In genomic region chr8:8820614-8821013, GRCm38 (mm10) we compare ENCODE assay signal across 28 mouse cellular contexts.
DNase-seq lines count a peak whose midpoint lies in the region; ATAC-seq and TF ChIP-seq lines count a peak whose summit lies in the region.
"Had no signal": no experiment of that assay in that cellular context is flagged by ENCODE, and none has a peak within 500 bp of the region (broad histone marks: within the 10 kb centered on the region; RNA-seq: fewer than 3 reads in every experiment).

No protein-coding gene starts in this region.

- no peak for TF ChIP-seq POLR2A in lung, adult 2 months (IDR thresholded peaks at IDR 0.05; ENCODE audit: borderline replicate concordance, extremely low read depth, low read depth, low read length)

- H3K4me3 ChIP-seq in heart, embryonic 13.5 days, result no peak overlapping the region
- H3K4me3 ChIP-seq in lung, embryonic 15.5 days, result no peak overlapping the region
- no peak overlapping the region for H3K4me3 ChIP-seq in lung, adult 2 months (replicated peaks; ENCODE audit: extremely low read depth, low read depth, low read length)
- H3K4me3 ChIP-seq in midbrain, embryonic 15.5 days, result no peak overlapping the region
- no peak overlapping the region for H3K4me3 ChIP-seq in midbrain, postnatal 0 days (ENCODE audit: low read depth, low read length)
- H3K4me3 ChIP-seq: embryonic facial prominence, embryonic 13.5 days; hindbrain, embryonic 12.5 days; intestine, embryonic 15.5 days; layer of hippocampus, adult 2 months; left cerebral cortex, adult 2 months; limb, embryonic 12.5 days; liver, embryonic 15.5 days; midbrain, embryonic 12.5 days had no signal

- H3K27ac ChIP-seq in heart, embryonic 13.5 days (replicated peaks), result peak overlapping the region; percentile 71
- peak overlapping the region; percentile 69 for H3K27ac ChIP-seq in lung, embryonic 15.5 days
- H3K27ac ChIP-seq in midbrain, embryonic 15.5 days, result no peak overlapping the region
- H3K27ac ChIP-seq in midbrain, postnatal 0 days (ENCODE audit: low read depth, low read length), result no peak overlapping the region
- H3K27ac ChIP-seq: embryonic facial prominence, embryonic 13.5 days; hindbrain, embryonic 12.5 days; hindbrain, postnatal 0 days; intestine, embryonic 15.5 days; layer of hippocampus, adult 2 months; left cerebral cortex, adult 2 months; limb, embryonic 12.5 days; liver, embryonic 15.5 days; midbrain, embryonic 12.5 days; stomach, postnatal 0 days had no signal

- no peak for ATAC-seq in heart, embryonic 13.5 days (ENCODE audit: extremely low read depth, insufficient number of reproducible peaks, low FRiP score, low TSS enrichment)
- ATAC-seq in lung, embryonic 15.5 days (ENCODE audit: borderline replicate concordance, extremely low read depth, low FRiP score, low TSS enrichment), result peak; percentile 70; the same call in 1 of the 2 replicates
- ATAC-seq in midbrain, embryonic 15.5 days (replicated peaks), result 0 out of 2 replicates have a peak, but pooled peaks have one; percentile 24
- no peak for ATAC-seq in midbrain, postnatal 0 days (ENCODE audit: low FRiP score)
- ATAC-seq: activated CD4-positive, CD25-positive, alpha-beta regulatory T cell, adult 4 months; intestine, embryonic 15.5 days had no signal

- no peaks in the 10 kb centered on the region for H3K9me3 ChIP-seq in heart, embryonic 13.5 days
- no peaks in the 10 kb centered on the region for H3K9me3 ChIP-seq in lung, embryonic 15.5 days
- no peaks in the 10 kb centered on the region for H3K9me3 ChIP-seq in midbrain, embryonic 15.5 days
- H3K9me3 ChIP-seq in midbrain, postnatal 0 days (ENCODE audit: low read length), result no peaks in the 10 kb centered on the region
- H3K9me3 ChIP-seq: embryonic facial prominence, embryonic 13.5 days; hindbrain, embryonic 12.5 days; intestine, embryonic 15.5 days; limb, embryonic 12.5 days; liver, embryonic 15.5 days; midbrain, embryonic 12.5 days had no signal

- no peaks in the 10 kb centered on the region for H3K36me3 ChIP-seq in heart, embryonic 13.5 days
- no peaks in the 10 kb centered on the region for H3K36me3 ChIP-seq in lung, embryonic 15.5 days
- H3K36me3 ChIP-seq in midbrain, embryonic 15.5 days (replicated peaks), result no peaks in the 10 kb centered on the region
- H3K36me3 ChIP-seq in midbrain, postnatal 0 days (ENCODE audit: insufficient read depth, low read length), result no peaks in the 10 kb centered on the region
- H3K36me3 ChIP-seq: embryonic facial prominence, embryonic 13.5 days; hindbrain, embryonic 12.5 days; intestine, embryonic 15.5 days; limb, embryonic 12.5 days; liver, embryonic 15.5 days; midbrain, embryonic 12.5 days had no signal

- H3K27me3 ChIP-seq in heart, embryonic 13.5 days (replicated peaks), result no peaks in the 10 kb centered on the region
- H3K27me3 ChIP-seq in lung, embryonic 15.5 days, result no peaks in the 10 kb centered on the region
- no peaks in the 10 kb centered on the region for H3K27me3 ChIP-seq in midbrain, embryonic 15.5 days (replicated peaks)
- no peaks in the 10 kb centered on the region for H3K27me3 ChIP-seq in midbrain, postnatal 0 days (ENCODE audit: insufficient read depth, low read length)
- H3K27me3 ChIP-seq: embryonic facial prominence, embryonic 13.5 days; hindbrain, embryonic 12.5 days; intestine, embryonic 15.5 days; limb, embryonic 12.5 days; liver, embryonic 15.5 days; midbrain, embryonic 12.5 days had no signal

- peak overlapping the region; percentile 43 for H3K4me2 ChIP-seq in heart, embryonic 13.5 days
- peak overlapping the region; percentile 18 for H3K4me2 ChIP-seq in lung, embryonic 15.5 days
- no peak overlapping the region for H3K4me2 ChIP-seq in midbrain, embryonic 15.5 days
- no peak overlapping the region for H3K4me2 ChIP-seq in midbrain, postnatal 0 days (ENCODE audit: low read depth, low read length, poor library complexity, severe bottlenecking)
- H3K4me2 ChIP-seq: embryonic facial prominence, embryonic 13.5 days; hindbrain, embryonic 12.5 days; intestine, embryonic 15.5 days; limb, embryonic 12.5 days; liver, embryonic 15.5 days; midbrain, embryonic 12.5 days had no signal

- no peak for TF ChIP-seq CTCF in lung, adult 2 months (IDR thresholded peaks at IDR 0.05; ENCODE audit: insufficient read depth, low read length)
- no peak for TF ChIP-seq CTCF in midbrain, postnatal 0 days (IDR thresholded peaks at IDR 0.05)

- 36% methylated on average over 6 of the region's 6 CpGs for WGBS in heart, embryonic 13.5 days
- 28% methylated on average over 6 of the region's 6 CpGs for WGBS in lung, embryonic 15.5 days
- 52% methylated on average over 6 of the region's 6 CpGs for WGBS in lung, adult 2 months
- 75% methylated on average over 6 of the region's 6 CpGs for WGBS in midbrain, embryonic 15.5 days
- WGBS in midbrain, postnatal 0 days, result 74% methylated on average over 6 of the region's 6 CpGs

- peaks cover 31% of the 10 kb centered on the region for H3K4me1 ChIP-seq in heart, embryonic 13.5 days
- peaks cover 29% of the 10 kb centered on the region for H3K4me1 ChIP-seq in lung, embryonic 15.5 days
- peaks cover 3% of the 10 kb centered on the region for H3K4me1 ChIP-seq in lung, adult 2 months (ENCODE audit: control insufficient read depth, insufficient read depth, low read length)
- 0 out of 2 replicates have a peak, but pooled peaks cover 2% of the 10 kb centered on the region for H3K4me1 ChIP-seq in midbrain, embryonic 15.5 days
- no peaks in the 10 kb centered on the region for H3K4me1 ChIP-seq in midbrain, postnatal 0 days (ENCODE audit: insufficient read depth, low read length)
- H3K4me1 ChIP-seq: embryonic facial prominence, embryonic 13.5 days; limb, embryonic 12.5 days; liver, embryonic 15.5 days had no signal

- no peak overlapping the region for H3K9ac ChIP-seq in heart, embryonic 13.5 days
- no peak overlapping the region for H3K9ac ChIP-seq in lung, embryonic 15.5 days
- H3K9ac ChIP-seq in midbrain, embryonic 15.5 days, result no peak overlapping the region
- no peak overlapping the region for H3K9ac ChIP-seq in midbrain, postnatal 0 days (replicated peaks; ENCODE audit: low read length, poor library complexity, severe bottlenecking)
- H3K9ac ChIP-seq: embryonic facial prominence, embryonic 13.5 days; hindbrain, embryonic 12.5 days; intestine, embryonic 15.5 days; limb, embryonic 12.5 days; liver, embryonic 15.5 days; midbrain, embryonic 12.5 days had no signal

- DNase-seq in heart, adult 11 months, result no peak
- no peak for DNase-seq in lung, adult 2 months
- DNase-seq in midbrain, postnatal 0 days (ENCODE audit: low spot score), result no peak
- DNase-seq: adrenal gland, adult 2 months; adrenal gland, postnatal 36 days; B cell, adult 2 months; cerebellum, adult 18-20 months; cerebellum, postnatal 10 days; gastrocnemius, postnatal 14 days; kidney, adult 2 months; kidney, postnatal 36 days; right cerebral cortex, postnatal 4 days; thymus, adult 18-20 months; thymus, postnatal 25 days had no signal

Comparison
In these comparisons a context has a peak if more than half of its experiments do, and no peak if none do; other contexts are left out.
1. ATAC-seq: peak in lung, embryonic 15.5 days (single experiment) and midbrain, embryonic 15.5 days (single experiment); none in heart, embryonic 13.5 days (single experiment) and midbrain, postnatal 0 days (single experiment).
2. H3K27ac ChIP-seq: peak in heart, embryonic 13.5 days (single experiment) and lung, embryonic 15.5 days (single experiment); none in midbrain, embryonic 15.5 days (single experiment) and midbrain, postnatal 0 days (single experiment).
3. H3K4me2 ChIP-seq: peak in heart, embryonic 13.5 days (single experiment) and lung, embryonic 15.5 days (single experiment); none in midbrain, embryonic 15.5 days (single experiment) and midbrain, postnatal 0 days (single experiment).